Mouse (Mus musculus) CD8-positive naive resting alpha-beta T cell, adult 2 months (primary cell): Measurements from ENCODE around the gene Irf3.

Experiments used
- DNase-seq, 2 experiments: peaks; one replicate each; pipeline ENCODE4 v3.0.0; 2022; ENCODE audit warnings: low read depth in 2 of 2, low spot score in 2 of 2

Gene Irf3

GRCm38 (mm10) chr7:44997231-44997939 lies at the start of gene Irf3:
TSS of gene Irf3 (plus strand) at chr7:44997648.
- peak; percentile 95 to 99 for DNase-seq

GRCm38 (mm10) chr7:44949922-44950321 lies 47.5 kb upstream of the Irf3 start:
- DNase-seq, result no peak

- DNase-seq, result no peak
These were observed 45.5 kb upstream of the Irf3 start for GRCm38 (mm10) chr7:44951960-44952359.

- no peak for DNase-seq
These were observed 44.7 kb upstream of the Irf3 start for GRCm38 (mm10) chr7:44952611-44953306.

GRCm38 (mm10) chr7:44953561-44953960 lies 43.9 kb upstream of the Irf3 start:
- no peak for DNase-seq

GRCm38 (mm10) chr7:44954091-44954885 lies 43.2 kb upstream of the Irf3 start:
- DNase-seq, result no peak

- peak in 1 of 2 experiments; percentile 29 for DNase-seq
These were observed 41.8 kb upstream of the Irf3 start for GRCm38 (mm10) chr7:44955628-44956027.

- DNase-seq, result no peak
These were observed 41.2 kb upstream of the Irf3 start for GRCm38 (mm10) chr7:44956266-44956665.

- no peak for DNase-seq
These were observed 40.1 kb upstream of the Irf3 start for GRCm38 (mm10) chr7:44957183-44957835.

GRCm38 (mm10) chr7:44958208-44958607 lies 39.2 kb upstream of the Irf3 start:
- DNase-seq, result no peak

GRCm38 (mm10) chr7:44959281-44959680 lies 38.2 kb upstream of the Irf3 start:
- no peak for DNase-seq

- DNase-seq, result no peak
These were observed 37.5 kb upstream of the Irf3 start for GRCm38 (mm10) chr7:44959874-44960511.

GRCm38 (mm10) chr7:44960512-44960910 lies 36.9 kb upstream of the Irf3 start:
- DNase-seq, result no peak

- no peak for DNase-seq
These were observed 35.1 kb upstream of the Irf3 start for GRCm38 (mm10) chr7:44962337-44962736.

- no peak for DNase-seq
These were observed 34.6 kb upstream of the Irf3 start for GRCm38 (mm10) chr7:44962831-44963230.

- DNase-seq, result no peak
These were observed 32.5 kb upstream of the Irf3 start for GRCm38 (mm10) chr7:44964990-44965389.

- DNase-seq, result no peak
These were observed 31.5 kb upstream of the Irf3 start for GRCm38 (mm10) chr7:44965975-44966374.

- no peak for DNase-seq
These were observed 30.8 kb upstream of the Irf3 start for GRCm38 (mm10) chr7:44966638-44967037.

GRCm38 (mm10) chr7:44970231-44970691 lies 27.2 kb upstream of the Irf3 start:
- DNase-seq, result peak; percentile 52 to 70

- DNase-seq, result no peak
These were observed 26.3 kb upstream of the Irf3 start for GRCm38 (mm10) chr7:44971142-44971541.
